In genomic region chr5:76975736-76976135, GRCm38 (mm10) we compare ENCODE assay signal across 1 mouse cellular context.
TF ChIP-seq lines count a peak whose summit lies in the region.

No protein-coding gene starts in this region.

TF ChIP-seq in MEL, 35 proteins besides CTCF, POLR2A, EP300 and RAD21 (continued from another document):
- no peak for TF ChIP-seq UBTF (IDR thresholded peaks at IDR 0.05; ENCODE audit: borderline replicate concordance, insufficient read depth, low read depth, low read length)
